Mouse (Mus musculus): ENCODE measurements around the gene Pfkfb4. TPM values are rescaled to one million over a fixed set of nuclear protein-coding genes. Genes with fewer than 3 reads are reported as not detected.

Pfkfb4 gene
- polyA plus RNA-seq, 1 experiment, result 4.4 TPM

GRCm38 (mm10) chr9:108983209-108983608, 8.4 kb upstream of the Pfkfb4 start:
- no peak overlapping the region for H3ac ChIP-seq (ENCODE audit: control insufficient read depth, insufficient read length)
- TF ChIP-seq REST (IDR thresholded peaks at IDR 0.05; ENCODE audit: insufficient read depth, insufficient read length) (no peak), SRF (IDR thresholded peaks at IDR 0.05; ENCODE audit: control insufficient read depth, insufficient read length, low read depth) (no peak), POLR2AphosphoS2 (IDR thresholded peaks at IDR 0.05; ENCODE audit: insufficient read length, low read depth) (no peak), CEBPB (IDR thresholded peaks at IDR 0.05; ENCODE audit: insufficient read depth, poor library complexity, severe bottlenecking) (no peak), MYOD1 (IDR thresholded peaks at IDR 0.05; ENCODE audit: control insufficient read depth in 1 of 3, insufficient read length in 2 of 3, low read depth in 2 of 3) (no peak), MYOG (IDR thresholded peaks at IDR 0.05; ENCODE audit: control insufficient read depth in 1 of 3, insufficient read depth in 1 of 3, insufficient read length in 2 of 3, low read depth in 2 of 3) (no peak), TCF3 (IDR thresholded peaks at IDR 0.05; ENCODE audit: insufficient read length, low read depth) (no peak), POLR2A (IDR thresholded peaks at IDR 0.05; ENCODE audit: insufficient read length, low read depth) (no peak), USF1 (IDR thresholded peaks at IDR 0.05; ENCODE audit: low read depth) (no peak), E2F4 (IDR thresholded peaks at IDR 0.05; ENCODE audit: insufficient read depth) (no peak), TCF12 (IDR thresholded peaks at IDR 0.05; ENCODE audit: insufficient read depth, poor library complexity, severe bottlenecking) (no peak), MAX (IDR thresholded peaks at IDR 0.05; ENCODE audit: low read depth) (no peak)
- no peaks in the 10 kb centered on the region for H3K36me3 ChIP-seq (ENCODE audit: control insufficient read depth, insufficient read depth)
- H3K79me2 ChIP-seq (ENCODE audit: control insufficient read depth, insufficient read depth), result no peaks in the 10 kb centered on the region
- peak overlapping the region; percentile 21 for H3K4me2 ChIP-seq (ENCODE audit: low read depth)
- no peak overlapping the region for H3K4me3 ChIP-seq
- H3K27me3 ChIP-seq (ENCODE audit: control insufficient read depth, insufficient read depth, insufficient read length), result no peaks in the 10 kb centered on the region

GRCm38 (mm10) chr9:108985710-108986109, 5.9 kb upstream of the Pfkfb4 start, which contains the start of gene Ucn2:
Gene Ucn2, plus strand, starts transcription at chr9:108986010.
- Histone ChIP-seq H3K36me3 (ENCODE audit: control insufficient read depth, insufficient read depth) (no peaks in the 10 kb centered on the region), H3ac (ENCODE audit: control insufficient read depth, insufficient read length) (no peak within 1 kb of the TSS), H3K4me3 (no peak within 1 kb of the TSS), H3K4me2 (ENCODE audit: low read depth) (no peak within 1 kb of the TSS), H3K27me3 (ENCODE audit: control insufficient read depth, insufficient read depth, insufficient read length) (no peaks in the 10 kb centered on the region), H3K79me2 (ENCODE audit: control insufficient read depth, insufficient read depth) (no peaks in the 10 kb centered on the region)
- no peak for TF ChIP-seq POLR2AphosphoS2 (IDR thresholded peaks at IDR 0.05; ENCODE audit: insufficient read length, low read depth)
- no peak for TF ChIP-seq E2F4 (IDR thresholded peaks at IDR 0.05; ENCODE audit: insufficient read depth)
- no peak for TF ChIP-seq TCF12 (IDR thresholded peaks at IDR 0.05; ENCODE audit: insufficient read depth, poor library complexity, severe bottlenecking)
- TF ChIP-seq REST (IDR thresholded peaks at IDR 0.05; ENCODE audit: insufficient read depth, insufficient read length), result no peak
- no peak for TF ChIP-seq SRF (IDR thresholded peaks at IDR 0.05; ENCODE audit: control insufficient read depth, insufficient read length, low read depth)
- no peak for TF ChIP-seq CEBPB (IDR thresholded peaks at IDR 0.05; ENCODE audit: insufficient read depth, poor library complexity, severe bottlenecking)
- no peak for TF ChIP-seq USF1 (IDR thresholded peaks at IDR 0.05; ENCODE audit: low read depth)
- no peak for TF ChIP-seq MYOG (IDR thresholded peaks at IDR 0.05; ENCODE audit: control insufficient read depth in 1 of 3, insufficient read depth in 1 of 3, insufficient read length in 2 of 3, low read depth in 2 of 3)
- TF ChIP-seq POLR2A (IDR thresholded peaks at IDR 0.05; ENCODE audit: insufficient read length, low read depth), result no peak
- TF ChIP-seq TCF3 (IDR thresholded peaks at IDR 0.05; ENCODE audit: insufficient read length, low read depth), result no peak
- no peak for TF ChIP-seq MAX (IDR thresholded peaks at IDR 0.05; ENCODE audit: low read depth)
- no peak for TF ChIP-seq MYOD1 (IDR thresholded peaks at IDR 0.05; ENCODE audit: control insufficient read depth in 1 of 3, insufficient read length in 2 of 3, low read depth in 2 of 3)

- TF ChIP-seq MYOD1 (IDR thresholded peaks at IDR 0.05; ENCODE audit: control insufficient read depth in 1 of 3, insufficient read length in 2 of 3, low read depth in 2 of 3) (peak in 2 of 3 experiments; percentile 35 to 60), MAX (IDR thresholded peaks at IDR 0.05; ENCODE audit: low read depth) (no peak), MYOG (IDR thresholded peaks at IDR 0.05; ENCODE audit: control insufficient read depth in 1 of 3, insufficient read depth in 1 of 3, insufficient read length in 2 of 3, low read depth in 2 of 3) (peak in 1 of 3 experiments; percentile 67)
- Histone ChIP-seq H3K4me3 (no peak overlapping the region), H3K27me3 (ENCODE audit: control insufficient read depth, insufficient read depth, insufficient read length) (no peaks in the 10 kb centered on the region), H3K4me2 (ENCODE audit: low read depth) (no peak overlapping the region), H3ac (ENCODE audit: control insufficient read depth, insufficient read length) (no peak overlapping the region), H3K36me3 (ENCODE audit: control insufficient read depth, insufficient read depth) (no peaks in the 10 kb centered on the region), H3K79me2 (ENCODE audit: control insufficient read depth, insufficient read depth) (peaks cover 4% of the 10 kb centered on the region)
These were observed 3.8 kb upstream of the Pfkfb4 start for GRCm38 (mm10) chr9:108987704-108988350.

GRCm38 (mm10) chr9:108989802-108990461, 1.6 kb upstream of the Pfkfb4 start:
- peaks cover 6% of the 10 kb centered on the region for H3K79me2 ChIP-seq (ENCODE audit: control insufficient read depth, insufficient read depth)
- TF ChIP-seq USF1 (IDR thresholded peaks at IDR 0.05; ENCODE audit: low read depth), result no peak
- TF ChIP-seq TCF3 (IDR thresholded peaks at IDR 0.05; ENCODE audit: insufficient read length, low read depth), result no peak
- TF ChIP-seq TCF12 (IDR thresholded peaks at IDR 0.05; ENCODE audit: insufficient read depth, poor library complexity, severe bottlenecking), result no peak
- TF ChIP-seq REST (IDR thresholded peaks at IDR 0.05; ENCODE audit: insufficient read depth, insufficient read length), result no peak
- H3ac ChIP-seq (ENCODE audit: control insufficient read depth, insufficient read length), result no peak overlapping the region
- no peaks in the 10 kb centered on the region for H3K27me3 ChIP-seq (ENCODE audit: control insufficient read depth, insufficient read depth, insufficient read length)
- H3K4me2 ChIP-seq (ENCODE audit: low read depth), result peak overlapping the region; percentile 44
- H3K36me3 ChIP-seq (ENCODE audit: control insufficient read depth, insufficient read depth), result no peaks in the 10 kb centered on the region
- H3K4me3 ChIP-seq, result no peak overlapping the region

GRCm38 (mm10) chr9:108990462-108990820, 1.1 kb upstream of the Pfkfb4 start:
- TF ChIP-seq USF1 (IDR thresholded peaks at IDR 0.05; ENCODE audit: low read depth) (no peak), E2F4 (IDR thresholded peaks at IDR 0.05; ENCODE audit: insufficient read depth) (no peak), CEBPB (IDR thresholded peaks at IDR 0.05; ENCODE audit: insufficient read depth, poor library complexity, severe bottlenecking) (no peak), MAX (IDR thresholded peaks at IDR 0.05; ENCODE audit: low read depth) (no peak), POLR2AphosphoS2 (IDR thresholded peaks at IDR 0.05; ENCODE audit: insufficient read length, low read depth) (no peak), MYOG (IDR thresholded peaks at IDR 0.05; ENCODE audit: control insufficient read depth in 1 of 3, insufficient read depth in 1 of 3, insufficient read length in 2 of 3, low read depth in 2 of 3) (no peak), POLR2A (IDR thresholded peaks at IDR 0.05; ENCODE audit: insufficient read length, low read depth) (no peak), TCF12 (IDR thresholded peaks at IDR 0.05; ENCODE audit: insufficient read depth, poor library complexity, severe bottlenecking) (no peak), TCF3 (IDR thresholded peaks at IDR 0.05; ENCODE audit: insufficient read length, low read depth) (no peak), MYOD1 (IDR thresholded peaks at IDR 0.05; ENCODE audit: control insufficient read depth in 1 of 3, insufficient read length in 2 of 3, low read depth in 2 of 3) (no peak), SRF (IDR thresholded peaks at IDR 0.05; ENCODE audit: control insufficient read depth, insufficient read length, low read depth) (no peak)
- H3K79me2 ChIP-seq (ENCODE audit: control insufficient read depth, insufficient read depth), result peaks cover 6% of the 10 kb centered on the region
- H3K27me3 ChIP-seq (ENCODE audit: control insufficient read depth, insufficient read depth, insufficient read length), result no peaks in the 10 kb centered on the region
- no peak overlapping the region for H3ac ChIP-seq (ENCODE audit: control insufficient read depth, insufficient read length)
- peak overlapping the region; percentile 35 for H3K4me3 ChIP-seq
- H3K4me2 ChIP-seq (ENCODE audit: low read depth), result peak overlapping the region; percentile 91
- H3K36me3 ChIP-seq (ENCODE audit: control insufficient read depth, insufficient read depth), result no peaks in the 10 kb centered on the region
